Mouse (Mus musculus): ENCODE data around the gene Plppr2. TPM values are rescaled to one million over a fixed set of nuclear protein-coding genes. Genes with fewer than 3 reads are reported as not detected.

Gene Plppr2
- 4.7 TPM for polyA plus RNA-seq (2015; fragmentation: Illumina TruSeq; extraction: RNeasy Lipid Tissue Mini Kit (QIAGEN cat#74804); ENCODE audit: insufficient read depth, low read depth, low replicate concordance)

DNA sequence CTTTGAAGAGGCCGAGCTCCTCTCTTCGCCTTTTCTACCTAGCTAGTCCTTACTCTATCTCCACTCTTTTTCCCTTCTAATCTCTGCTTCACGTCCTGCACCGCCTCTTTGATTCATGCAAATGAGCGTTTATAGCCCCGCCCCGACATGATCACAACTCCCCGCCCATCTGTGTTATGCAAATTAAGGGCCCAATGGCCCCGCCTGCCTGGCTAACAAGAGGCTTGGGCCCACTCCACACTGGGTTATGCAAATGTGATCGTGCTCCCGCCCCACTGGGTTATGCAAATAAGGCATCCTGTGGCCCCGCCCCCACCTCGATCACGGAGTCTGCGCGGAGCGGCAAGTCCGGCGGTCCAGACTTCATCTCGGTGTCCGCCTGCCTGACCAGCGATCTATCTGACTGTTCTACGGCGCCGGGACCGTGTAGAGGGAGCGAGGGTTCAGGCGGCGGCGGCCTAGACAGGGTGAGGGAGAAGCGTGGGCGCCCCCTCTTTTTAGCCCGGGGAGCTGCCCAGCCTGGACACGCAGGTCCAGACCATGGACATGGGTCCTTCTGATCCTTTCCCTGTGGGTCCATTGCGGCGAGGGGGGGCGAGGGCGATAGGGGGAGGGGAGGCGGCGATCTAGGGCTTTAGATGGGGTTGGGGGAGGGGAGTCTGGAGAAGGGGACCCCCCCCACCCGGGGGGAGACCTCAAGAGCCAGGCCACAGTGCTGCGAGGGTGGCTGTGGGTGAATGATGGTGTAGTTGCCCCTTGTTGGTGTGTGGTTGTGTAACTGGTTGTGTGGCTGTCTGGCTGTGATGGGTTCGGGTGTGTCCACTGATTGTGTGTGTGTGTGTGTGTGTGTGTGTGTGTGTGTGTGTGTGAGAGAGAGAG lies at the start of gene Plppr2:
Gene Plppr2 (plus strand): TSS at position 342 of the 879 bp plus-strand sequence.

GRCm38 (mm10) chr9:21918035-21918592 lies 18.7 kb upstream of the Plppr2 start, which contains the start of gene Rab3d:
Gene Rab3d (minus strand): TSS chr9:21918192.

DNA sequence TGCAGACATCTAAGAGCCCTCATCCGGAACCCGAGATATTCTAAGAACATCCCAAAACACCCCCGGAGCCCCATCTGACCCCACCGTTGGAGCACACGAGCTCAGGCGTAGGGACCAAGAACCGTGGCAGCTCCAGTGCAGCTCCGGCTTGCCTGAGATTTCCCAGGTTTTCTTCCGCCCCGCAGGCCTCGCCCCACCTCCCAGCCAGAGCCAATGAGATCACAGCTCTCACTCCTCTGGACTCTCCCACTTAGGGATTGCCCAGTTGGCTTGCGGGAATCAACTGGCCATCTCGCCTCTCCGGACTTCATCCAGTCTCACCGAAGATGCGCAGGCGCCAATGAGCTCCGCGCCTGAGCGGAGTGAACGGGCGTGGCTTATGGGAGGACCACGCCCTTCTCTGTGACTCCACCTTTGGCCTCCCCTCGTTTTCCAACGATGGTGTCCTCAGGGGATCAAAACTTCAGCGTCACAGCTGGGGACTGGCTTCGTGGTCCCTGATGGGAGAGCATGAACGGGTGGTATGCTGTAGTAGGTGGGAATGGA lies 9.6 kb upstream of the Plppr2 start, which contains the start of the genes Ccdc159 and Tmem205:
Gene Ccdc159 (plus strand): TSS at position 264 of the 546 bp plus-strand sequence.
Gene Tmem205 (minus strand): TSS at position 349 of the 546 bp plus-strand sequence.

DNA sequence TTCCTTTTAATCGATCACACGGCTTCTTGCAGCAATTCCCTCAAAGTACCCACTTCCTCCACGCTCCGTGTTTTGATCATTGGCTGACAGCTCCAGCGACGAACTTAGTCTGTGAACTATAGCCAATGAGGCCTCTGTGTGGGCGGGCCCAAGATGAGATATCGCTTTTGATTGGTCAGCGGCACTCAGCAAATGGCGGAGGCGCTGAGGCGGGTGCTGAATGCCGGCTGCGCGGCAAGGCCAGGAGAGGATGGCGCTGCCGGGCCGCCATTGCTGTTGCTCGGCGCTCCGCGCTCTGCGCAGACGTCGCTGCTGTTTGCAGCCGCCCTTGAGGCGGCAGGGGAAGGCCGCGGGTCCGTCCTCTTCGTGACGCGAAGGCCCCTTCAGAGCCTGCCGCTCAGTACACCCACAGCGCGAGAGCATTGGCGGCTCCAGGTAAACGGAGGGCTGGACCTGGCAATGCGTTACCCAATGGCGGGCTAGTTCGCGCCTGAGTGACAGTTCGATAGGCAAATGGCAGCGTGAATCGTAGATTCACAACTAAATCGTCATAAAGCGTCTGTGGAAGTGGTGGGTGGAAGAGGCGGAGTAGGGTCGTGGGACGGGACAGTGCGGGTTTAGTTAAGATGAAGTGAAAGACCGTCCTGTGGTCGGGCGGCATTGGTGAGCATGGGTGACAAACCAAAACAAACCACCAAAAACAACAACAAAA lies 18.9 kb downstream of the Plppr2 start, which contains the start of gene Swsap1:
Gene Swsap1 (plus strand): TSS at position 186 of the 712 bp plus-strand sequence.

GRCm38 (mm10) chr9:21963417-21963816 lies 26.6 kb downstream of the Plppr2 start, which contains the start of gene Epor:
Gene Epor (minus strand): TSS chr9:21963506.

DNA sequence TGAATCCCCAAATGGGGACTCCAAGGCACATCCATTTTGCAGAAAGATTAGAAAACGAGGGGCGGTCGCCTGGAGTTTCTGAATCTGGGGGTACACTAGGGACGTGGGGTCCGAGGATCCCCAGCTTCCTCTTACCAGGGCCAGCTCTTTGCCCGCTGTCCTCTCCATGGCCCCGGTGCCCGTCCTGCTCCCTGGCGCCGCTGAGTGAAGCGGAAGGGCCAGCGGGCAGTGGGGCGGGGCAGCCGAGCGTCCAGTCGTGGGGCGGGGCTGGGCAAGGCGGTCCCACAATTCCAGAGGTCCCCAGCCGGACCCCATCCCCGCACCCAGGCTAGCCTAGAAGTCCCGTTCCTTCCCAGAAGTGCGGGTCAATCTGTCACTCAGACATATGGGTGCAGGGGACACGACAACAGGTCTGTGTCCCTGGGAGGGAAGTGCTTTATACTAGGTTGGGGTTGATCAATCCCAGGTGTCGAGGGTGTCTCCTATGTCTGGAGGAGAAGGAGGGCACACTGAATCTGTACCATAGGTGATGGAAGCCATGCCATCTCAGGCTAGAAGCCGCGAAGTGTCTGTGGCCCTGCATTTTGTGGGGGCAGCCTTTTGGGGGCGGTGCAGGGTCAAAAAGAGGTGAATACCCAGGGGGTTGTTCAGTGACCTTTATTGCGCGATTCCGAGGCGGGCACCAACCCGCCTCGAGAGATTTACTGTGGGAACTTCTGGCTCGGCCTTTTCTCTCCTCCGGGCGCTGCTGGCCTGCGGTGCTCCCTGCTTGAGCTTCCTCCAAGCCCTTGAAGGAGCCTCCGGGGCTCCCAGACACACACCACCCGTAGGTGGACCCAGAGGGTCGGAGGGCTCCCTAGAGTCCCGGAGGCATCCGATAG lies 52.6 kb downstream of the Plppr2 start, which contains the start of gene Rgl3:
Gene Rgl3 (minus strand): TSS at position 217 of the 881 bp plus-strand sequence.

Other genes starting within 250 kb of the Plppr2 start
- 6.7 TPM for gene Ldlr, start 213.6 kb upstream of the Plppr2 start, polyA plus RNA-seq (2015; fragmentation: Illumina TruSeq; extraction: RNeasy Lipid Tissue Mini Kit (QIAGEN cat#74804); ENCODE audit: insufficient read depth, low read depth, low replicate concordance)
- 1.3 TPM for gene Spc24, start 176.7 kb upstream of the Plppr2 start, polyA plus RNA-seq (2015; fragmentation: Illumina TruSeq; extraction: RNeasy Lipid Tissue Mini Kit (QIAGEN cat#74804); ENCODE audit: insufficient read depth, low read depth, low replicate concordance)
- 7.1 TPM for gene Kank2, start 138.3 kb upstream of the Plppr2 start, polyA plus RNA-seq (2015; fragmentation: Illumina TruSeq; extraction: RNeasy Lipid Tissue Mini Kit (QIAGEN cat#74804); ENCODE audit: insufficient read depth, low read depth, low replicate concordance)
- gene Angptl8, start 101.5 kb upstream of the Plppr2 start, polyA plus RNA-seq (2015; fragmentation: Illumina TruSeq; extraction: RNeasy Lipid Tissue Mini Kit (QIAGEN cat#74804); ENCODE audit: insufficient read depth, low read depth, low replicate concordance) = 10.6 TPM
- 15.0 TPM for gene Dock6, start 84.4 kb upstream of the Plppr2 start, polyA plus RNA-seq (2015; fragmentation: Illumina TruSeq; extraction: RNeasy Lipid Tissue Mini Kit (QIAGEN cat#74804); ENCODE audit: insufficient read depth, low read depth, low replicate concordance)
- gene Rab3d, start 18.8 kb upstream of the Plppr2 start, polyA plus RNA-seq (2015; fragmentation: Illumina TruSeq; extraction: RNeasy Lipid Tissue Mini Kit (QIAGEN cat#74804); ENCODE audit: insufficient read depth, low read depth, low replicate concordance) = 25.1 TPM
- 3.1 TPM for gene Ccdc159, start 9.6 kb upstream of the Plppr2 start, polyA plus RNA-seq (2015; fragmentation: Illumina TruSeq; extraction: RNeasy Lipid Tissue Mini Kit (QIAGEN cat#74804); ENCODE audit: insufficient read depth, low read depth, low replicate concordance)
- 27.1 TPM for gene Tmem205, start 9.5 kb upstream of the Plppr2 start, polyA plus RNA-seq (2015; fragmentation: Illumina TruSeq; extraction: RNeasy Lipid Tissue Mini Kit (QIAGEN cat#74804); ENCODE audit: insufficient read depth, low read depth, low replicate concordance)
- 3.1 TPM for gene Swsap1, start 18.7 kb downstream of the Plppr2 start, polyA plus RNA-seq (2015; fragmentation: Illumina TruSeq; extraction: RNeasy Lipid Tissue Mini Kit (QIAGEN cat#74804); ENCODE audit: insufficient read depth, low read depth, low replicate concordance)
- gene Epor, start 26.5 kb downstream of the Plppr2 start, polyA plus RNA-seq (2015; fragmentation: Illumina TruSeq; extraction: RNeasy Lipid Tissue Mini Kit (QIAGEN cat#74804); ENCODE audit: insufficient read depth, low read depth, low replicate concordance) = not detected
- gene Rgl3, start 52.4 kb downstream of the Plppr2 start, polyA plus RNA-seq (2015; fragmentation: Illumina TruSeq; extraction: RNeasy Lipid Tissue Mini Kit (QIAGEN cat#74804); ENCODE audit: insufficient read depth, low read depth, low replicate concordance) = 8.2 TPM
- not detected for gene Ccdc151, start 65.6 kb downstream of the Plppr2 start, polyA plus RNA-seq (2015; fragmentation: Illumina TruSeq; extraction: RNeasy Lipid Tissue Mini Kit (QIAGEN cat#74804); ENCODE audit: insufficient read depth, low read depth, low replicate concordance)
- 16.0 TPM for gene Prkcsh, start 65.8 kb downstream of the Plppr2 start, polyA plus RNA-seq (2015; fragmentation: Illumina TruSeq; extraction: RNeasy Lipid Tissue Mini Kit (QIAGEN cat#74804); ENCODE audit: insufficient read depth, low read depth, low replicate concordance)
- 0.20 TPM for gene Elavl3, start 115.0 kb downstream of the Plppr2 start, polyA plus RNA-seq (2015; fragmentation: Illumina TruSeq; extraction: RNeasy Lipid Tissue Mini Kit (QIAGEN cat#74804); ENCODE audit: insufficient read depth, low read depth, low replicate concordance)
- 1.6 TPM for gene Gm49318, start 134.2 kb downstream of the Plppr2 start, polyA plus RNA-seq (2015; fragmentation: Illumina TruSeq; extraction: RNeasy Lipid Tissue Mini Kit (QIAGEN cat#74804); ENCODE audit: insufficient read depth, low read depth, low replicate concordance)
- 3.8 TPM for gene Zfp653, start 134.3 kb downstream of the Plppr2 start, polyA plus RNA-seq (2015; fragmentation: Illumina TruSeq; extraction: RNeasy Lipid Tissue Mini Kit (QIAGEN cat#74804); ENCODE audit: insufficient read depth, low read depth, low replicate concordance)
- 7.1 TPM for gene Ecsit, start 148.4 kb downstream of the Plppr2 start, polyA plus RNA-seq (2015; fragmentation: Illumina TruSeq; extraction: RNeasy Lipid Tissue Mini Kit (QIAGEN cat#74804); ENCODE audit: insufficient read depth, low read depth, low replicate concordance)
- gene Cnn1, start 162.2 kb downstream of the Plppr2 start, polyA plus RNA-seq (2015; fragmentation: Illumina TruSeq; extraction: RNeasy Lipid Tissue Mini Kit (QIAGEN cat#74804); ENCODE audit: insufficient read depth, low read depth, low replicate concordance) = 3.7 TPM
- gene Elof1, start 180.1 kb downstream of the Plppr2 start, polyA plus RNA-seq (2015; fragmentation: Illumina TruSeq; extraction: RNeasy Lipid Tissue Mini Kit (QIAGEN cat#74804); ENCODE audit: insufficient read depth, low read depth, low replicate concordance) = 31.4 TPM
- gene Acp5, start 198.7 kb downstream of the Plppr2 start, polyA plus RNA-seq (2015; fragmentation: Illumina TruSeq; extraction: RNeasy Lipid Tissue Mini Kit (QIAGEN cat#74804); ENCODE audit: insufficient read depth, low read depth, low replicate concordance) = 7.5 TPM
- gene Pigyl, start 219.8 kb downstream of the Plppr2 start, polyA plus RNA-seq (2015; fragmentation: Illumina TruSeq; extraction: RNeasy Lipid Tissue Mini Kit (QIAGEN cat#74804); ENCODE audit: insufficient read depth, low read depth, low replicate concordance) = 9.3 TPM